ENCODE assay signal across 26 mouse cellular contexts in genomic region chr16:25490847-25491246, GRCm38 (mm10).
"Had no signal": no experiment of that assay in that cellular context is flagged by ENCODE, and none has a peak within 500 bp of the region (broad histone marks: within the 10 kb centered on the region; RNA-seq: fewer than 3 reads in every experiment).

No protein-coding gene starts in this region.

- ATAC-seq: forebrain, embryonic 13.5 days; forebrain, embryonic 15.5 days; forebrain, postnatal 0 days had no signal

- H3K4me1 ChIP-seq: embryonic facial prominence, embryonic 10.5 days; embryonic facial prominence, embryonic 12.5 days; embryonic facial prominence, embryonic 13.5 days; embryonic facial prominence, embryonic 15.5 days; forebrain, embryonic 10.5 days; forebrain, embryonic 13.5 days; forebrain, embryonic 15.5 days; heart, embryonic 10.5 days had no signal

- H3K36me3 ChIP-seq: embryonic facial prominence, embryonic 10.5 days; embryonic facial prominence, embryonic 12.5 days; embryonic facial prominence, embryonic 13.5 days; embryonic facial prominence, embryonic 15.5 days; forebrain, embryonic 10.5 days; forebrain, embryonic 12.5 days; forebrain, embryonic 15.5 days; heart, embryonic 10.5 days had no signal

- H3K27ac ChIP-seq: embryonic facial prominence, embryonic 10.5 days; embryonic facial prominence, embryonic 12.5 days; embryonic facial prominence, embryonic 13.5 days; embryonic facial prominence, embryonic 15.5 days; forebrain, embryonic 10.5 days; forebrain, embryonic 12.5 days; forebrain, embryonic 13.5 days; forebrain, embryonic 15.5 days; gastrocnemius, adult 2 months; heart, adult 2 months; heart, embryonic 10.5 days had no signal

- H3K9me3 ChIP-seq: embryonic facial prominence, embryonic 10.5 days; embryonic facial prominence, embryonic 12.5 days; embryonic facial prominence, embryonic 13.5 days; embryonic facial prominence, embryonic 15.5 days; forebrain, embryonic 10.5 days; forebrain, embryonic 12.5 days; forebrain, embryonic 13.5 days; forebrain, embryonic 15.5 days; heart, embryonic 10.5 days had no signal

- H3K9ac ChIP-seq: embryonic facial prominence, embryonic 12.5 days; embryonic facial prominence, embryonic 13.5 days; embryonic facial prominence, embryonic 15.5 days; forebrain, embryonic 12.5 days; forebrain, embryonic 13.5 days; forebrain, embryonic 15.5 days; forebrain, postnatal 0 days had no signal

- H3K4me2 ChIP-seq: embryonic facial prominence, embryonic 12.5 days; embryonic facial prominence, embryonic 13.5 days; embryonic facial prominence, embryonic 15.5 days; forebrain, embryonic 12.5 days; forebrain, embryonic 13.5 days; forebrain, embryonic 15.5 days had no signal

- H3K4me3 ChIP-seq: embryonic facial prominence, embryonic 10.5 days; embryonic facial prominence, embryonic 12.5 days; embryonic facial prominence, embryonic 13.5 days; embryonic facial prominence, embryonic 15.5 days; erythroblast, embryonic 14.5 days; forebrain, embryonic 10.5 days; forebrain, embryonic 12.5 days; forebrain, embryonic 13.5 days; forebrain, embryonic 15.5 days; gastrocnemius, adult 2 months; heart, adult 2 months; heart, embryonic 10.5 days had no signal

- DNase-seq: cerebellum, adult 9-10 months; cerebellum, adult 9-11 months; cerebellum, postnatal 10 days; cerebellum, postnatal 14 days; cerebellum, postnatal 25 days; cerebellum, postnatal 36 days; embryo, embryonic 11 days; forebrain, postnatal 0 days; gastrocnemius, adult 2 months; gastrocnemius, postnatal 10 days; gastrocnemius, postnatal 14 days; gastrocnemius, postnatal 25 days; gastrocnemius, postnatal 36 days; heart, adult 11 months; heart, adult 18-20 months; heart, adult 2 months had no signal

- H3K27me3 ChIP-seq: embryonic facial prominence, embryonic 12.5 days; embryonic facial prominence, embryonic 13.5 days; embryonic facial prominence, embryonic 15.5 days; forebrain, embryonic 12.5 days; forebrain, embryonic 13.5 days; forebrain, embryonic 15.5 days had no signal
